Mouse (Mus musculus) liver, embryonic 14.5 days (tissue): ENCODE data around the gene Kcng4.

Source experiments
- CTCF ChIP-seq: IDR thresholded peaks from 2 replicates; pipeline ENCODE4 v1.5.1; 2016; ENCODE audit warnings: antibody characterized with exemption, low read depth, control low read depth
- EP300 ChIP-seq: IDR thresholded peaks from 2 replicates; pipeline ENCODE4 v1.6.1; 2016; ENCODE audit warnings: antibody characterized with exemption, low read depth

GRCm38 (mm10) chr8:119624916-119625315 is 10.6 kb downstream of the Kcng4 start:
- TF ChIP-seq CTCF (no peak), EP300 (no peak)
